Mouse (Mus musculus): Measurements from ENCODE around the gene Arrdc3. TPM values are rescaled to one million over a fixed set of nuclear protein-coding genes. Genes with fewer than 3 reads are reported as not detected.

Arrdc3 gene
- polyA plus RNA-seq, 1 experiment from 2014 or later, result 56.2 TPM

DNA sequence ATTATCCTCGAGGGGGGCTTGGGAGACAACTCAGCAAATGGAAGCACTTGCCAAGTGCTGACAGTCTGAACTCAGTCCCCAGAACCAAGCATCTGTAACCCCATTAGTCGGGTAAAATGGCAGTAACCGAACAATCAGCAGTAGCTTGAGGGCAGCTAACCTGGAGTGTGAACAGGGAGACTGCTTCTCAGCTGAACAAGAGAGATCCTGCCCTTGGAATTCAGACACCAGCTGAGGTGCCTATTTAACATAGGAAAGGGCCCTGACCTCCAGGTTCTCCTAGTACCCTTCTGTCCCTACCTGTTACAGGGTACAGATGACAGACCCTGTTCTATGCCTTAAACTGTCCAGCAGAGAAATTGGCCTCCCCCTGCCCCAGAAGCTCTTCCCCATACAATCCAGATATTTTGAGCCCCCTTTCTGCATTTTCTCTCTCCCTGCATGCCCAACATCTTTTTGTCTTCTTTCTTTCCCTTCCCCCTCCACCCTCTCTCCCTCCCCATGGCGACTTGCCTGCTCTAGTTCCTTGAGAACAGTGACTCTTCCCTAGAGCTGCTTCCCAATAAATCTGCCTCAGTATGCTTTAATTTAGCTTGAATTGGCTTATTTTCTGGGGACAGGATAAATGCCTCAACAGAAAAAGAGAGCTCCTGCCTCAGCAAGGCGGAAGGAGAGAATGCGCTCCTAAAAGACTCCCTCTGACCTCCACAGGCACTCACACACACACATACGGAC is 38.6 kb downstream of the Arrdc3 start:
- Histone ChIP-seq H3K4me2 (ENCODE audit: low read length) (no peak overlapping the region), H3K4me1 (ENCODE audit: control insufficient read depth in 2 of 2, insufficient read depth in 2 of 2, low read length in 2 of 2) (no peaks in the 10 kb centered on the region), H3K36me3 (ENCODE audit: control insufficient read depth, insufficient read depth, low read length) (no peaks in the 10 kb centered on the region), H3K4me3 (ENCODE audit: control insufficient read depth in 1 of 2, insufficient read depth in 1 of 2, low read depth in 1 of 2, low read length in 2 of 2) (no peak overlapping the region), H3K27ac (replicated peaks in 1 of 2; ENCODE audit: control insufficient read depth in 1 of 2, insufficient read depth in 1 of 2, low read depth in 2 of 2, low read length in 2 of 2) (no peak overlapping the region), H3K27me3 (ENCODE audit: control insufficient read depth, insufficient read depth, low read length) (no peaks in the 10 kb centered on the region), H3K9ac (ENCODE audit: low read length) (no peak overlapping the region), H3K9me3 (ENCODE audit: control insufficient read depth, low read length) (no peaks in the 10 kb centered on the region)
- no peak for ATAC-seq (ENCODE audit: insufficient number of reproducible peaks, insufficient read depth, low FRiP score, low read depth)
- 71% methylated on average over 7 of the region's 7 CpGs for WGBS

DNA sequence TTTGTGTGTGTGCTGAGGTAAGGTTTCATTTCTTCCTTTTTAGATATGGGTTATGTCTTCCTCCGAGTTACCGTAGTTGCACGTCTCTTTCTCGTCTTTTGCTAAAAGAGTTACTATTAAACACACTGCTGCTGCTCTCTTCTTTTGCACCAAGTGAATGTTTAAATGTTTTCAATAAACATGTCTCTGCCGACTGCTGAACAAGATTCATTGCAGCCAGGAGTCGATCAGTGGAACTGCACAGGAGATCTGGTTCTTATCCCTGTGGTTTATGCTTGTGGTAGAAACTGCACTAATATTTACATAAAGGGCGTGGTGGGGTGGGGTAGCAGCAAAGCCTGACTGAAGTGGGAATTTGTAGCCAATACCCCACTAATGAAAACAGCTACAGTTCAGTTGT is 45.0 kb downstream of the Arrdc3 start:
- H3K4me1 ChIP-seq (ENCODE audit: control insufficient read depth in 2 of 2, insufficient read depth in 2 of 2, low read length in 2 of 2), result no peaks in the 10 kb centered on the region; a peak in 1 of 4 replicates
- 71% methylated on average over 7 of the region's 7 CpGs for WGBS
- H3K4me3 ChIP-seq (ENCODE audit: control insufficient read depth in 1 of 2, insufficient read depth in 1 of 2, low read depth in 1 of 2, low read length in 2 of 2), result no peak overlapping the region
- no peaks in the 10 kb centered on the region for H3K36me3 ChIP-seq (ENCODE audit: control insufficient read depth, insufficient read depth, low read length)
- H3K9ac ChIP-seq (ENCODE audit: low read length), result no peak overlapping the region
- H3K27ac ChIP-seq (replicated peaks in 1 of 2; ENCODE audit: control insufficient read depth in 1 of 2, insufficient read depth in 1 of 2, low read depth in 2 of 2, low read length in 2 of 2), result no peak overlapping the region
- no peak overlapping the region for H3K4me2 ChIP-seq (ENCODE audit: low read length)
- no peaks in the 10 kb centered on the region for H3K9me3 ChIP-seq (ENCODE audit: control insufficient read depth, low read length)
- no peak for ATAC-seq (ENCODE audit: insufficient number of reproducible peaks, insufficient read depth, low FRiP score, low read depth)
- no peaks in the 10 kb centered on the region for H3K27me3 ChIP-seq (ENCODE audit: control insufficient read depth, insufficient read depth, low read length)

DNA sequence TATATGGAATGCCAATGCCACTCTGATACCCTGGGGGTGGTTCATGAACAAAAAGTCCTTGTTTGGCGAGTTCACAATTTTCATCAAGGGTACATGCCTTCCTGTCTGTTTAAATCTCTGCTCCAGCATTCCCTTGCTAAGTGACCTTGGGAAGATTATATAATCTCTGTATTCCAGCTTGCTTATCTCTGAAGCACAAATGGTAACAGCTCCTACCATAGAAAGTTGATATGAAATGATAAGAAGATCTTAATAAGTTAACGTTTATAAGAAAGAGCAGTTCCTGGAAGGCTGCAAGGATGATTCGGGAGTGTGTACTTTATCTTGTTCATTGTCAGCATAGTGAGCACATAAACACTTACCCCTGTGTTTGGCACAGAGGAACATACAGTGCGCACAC is 46.8 kb downstream of the Arrdc3 start:
- no peaks in the 10 kb centered on the region for H3K36me3 ChIP-seq (ENCODE audit: control insufficient read depth, insufficient read depth, low read length)
- WGBS, result 70% methylated on average over 4 of the region's 4 CpGs
- no peak overlapping the region for H3K27ac ChIP-seq (replicated peaks in 1 of 2; ENCODE audit: control insufficient read depth in 1 of 2, insufficient read depth in 1 of 2, low read depth in 2 of 2, low read length in 2 of 2)
- H3K9ac ChIP-seq (ENCODE audit: low read length), result no peak overlapping the region
- ATAC-seq (ENCODE audit: insufficient number of reproducible peaks, insufficient read depth, low FRiP score, low read depth), result no peak
- H3K4me2 ChIP-seq (ENCODE audit: low read length), result no peak overlapping the region
- H3K4me1 ChIP-seq (ENCODE audit: control insufficient read depth in 2 of 2, insufficient read depth in 2 of 2, low read length in 2 of 2), result no peaks in the 10 kb centered on the region; a peak in 1 of 4 replicates
- H3K4me3 ChIP-seq (ENCODE audit: control insufficient read depth in 1 of 2, insufficient read depth in 1 of 2, low read depth in 1 of 2, low read length in 2 of 2), result no peak overlapping the region
- H3K27me3 ChIP-seq (ENCODE audit: control insufficient read depth, insufficient read depth, low read length), result no peaks in the 10 kb centered on the region
- H3K9me3 ChIP-seq (ENCODE audit: control insufficient read depth, low read length), result no peaks in the 10 kb centered on the region

DNA sequence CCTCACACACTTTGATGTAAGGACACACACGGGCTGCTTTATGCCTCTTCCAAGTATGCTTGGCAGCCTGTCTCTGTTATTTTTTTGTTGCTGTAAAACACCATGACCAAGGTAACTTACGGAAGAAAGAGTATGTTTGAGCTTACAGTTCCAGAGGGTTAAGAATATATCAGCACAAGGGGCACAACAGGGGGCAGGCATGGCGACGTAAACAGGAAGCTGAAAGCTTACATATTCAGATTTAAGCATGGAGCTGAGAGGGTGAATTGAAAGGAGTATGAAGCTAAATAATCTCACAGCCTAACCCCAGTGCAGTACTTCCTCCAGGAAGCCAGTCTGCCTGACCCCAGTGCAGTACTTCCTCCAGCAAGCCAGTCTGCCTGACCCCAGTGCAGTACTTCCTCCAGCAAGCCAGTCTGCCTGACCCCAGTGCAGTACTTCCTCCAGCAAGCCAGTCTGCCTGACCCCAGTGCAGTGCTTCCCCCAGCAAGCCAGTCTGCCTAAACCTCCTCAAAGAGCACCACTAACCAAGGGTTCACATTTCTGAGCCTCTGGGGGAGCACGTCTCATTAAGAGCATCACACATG is 49.7 kb downstream of the Arrdc3 start:
- ATAC-seq (ENCODE audit: insufficient number of reproducible peaks, insufficient read depth, low FRiP score, low read depth), result no peak
- Histone ChIP-seq H3K9me3 (ENCODE audit: control insufficient read depth, low read length) (no peaks in the 10 kb centered on the region), H3K9ac (ENCODE audit: low read length) (no peak overlapping the region), H3K4me3 (ENCODE audit: control insufficient read depth in 1 of 2, insufficient read depth in 1 of 2, low read depth in 1 of 2, low read length in 2 of 2) (no peak overlapping the region), H3K36me3 (ENCODE audit: control insufficient read depth, insufficient read depth, low read length) (no peaks in the 10 kb centered on the region), H3K4me1 (ENCODE audit: control insufficient read depth in 2 of 2, insufficient read depth in 2 of 2, low read length in 2 of 2) (no peaks in the 10 kb centered on the region; a peak in 2 of 4 replicates), H3K27me3 (ENCODE audit: control insufficient read depth, insufficient read depth, low read length) (no peaks in the 10 kb centered on the region), H3K27ac (replicated peaks in 1 of 2; ENCODE audit: control insufficient read depth in 1 of 2, insufficient read depth in 1 of 2, low read depth in 2 of 2, low read length in 2 of 2) (0 out of 4 replicates have a peak overlapping the region, but pooled peaks of 1 of the 2 experiments have one; percentile 4), H3K4me2 (ENCODE audit: low read length) (no peak overlapping the region)
- WGBS, result 73% methylated on average over 5 of the region's 5 CpGs

DNA sequence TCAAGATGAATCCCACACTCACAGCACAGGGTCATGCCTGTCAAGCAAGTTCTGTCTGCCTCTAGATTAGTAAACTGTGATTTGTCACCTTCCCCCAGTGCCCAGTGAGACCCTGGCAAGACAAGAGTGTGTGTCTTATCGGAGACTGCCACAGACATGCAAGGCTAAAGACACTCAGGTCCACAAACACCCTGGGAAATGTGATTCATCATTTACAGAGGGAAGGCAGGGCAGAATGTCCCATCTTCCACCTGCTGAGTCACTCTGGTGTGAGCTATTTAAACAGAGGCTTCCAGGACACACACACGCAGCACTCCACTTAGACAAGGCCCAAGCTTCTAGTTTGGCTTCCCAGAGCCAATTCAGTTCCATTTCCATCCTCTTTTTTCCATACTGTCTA is 53.2 kb downstream of the Arrdc3 start:
- 38% methylated on average over 2 of the region's 2 CpGs for WGBS
- H3K4me2 ChIP-seq (ENCODE audit: low read length), result no peak overlapping the region
- H3K27me3 ChIP-seq (ENCODE audit: control insufficient read depth, insufficient read depth, low read length), result no peaks in the 10 kb centered on the region
- H3K9me3 ChIP-seq (ENCODE audit: control insufficient read depth, low read length), result no peaks in the 10 kb centered on the region
- no peak overlapping the region for H3K9ac ChIP-seq (ENCODE audit: low read length)
- no peak overlapping the region for H3K4me3 ChIP-seq (ENCODE audit: control insufficient read depth in 1 of 2, insufficient read depth in 1 of 2, low read depth in 1 of 2, low read length in 2 of 2)
- H3K36me3 ChIP-seq (ENCODE audit: control insufficient read depth, insufficient read depth, low read length), result no peaks in the 10 kb centered on the region
- H3K4me1 ChIP-seq (ENCODE audit: control insufficient read depth in 2 of 2, insufficient read depth in 2 of 2, low read length in 2 of 2), result peaks cover 0 to 6% of the 10 kb centered on the region in 2 experiments; a peak in 3 of 4 replicates
- no peak; the same call in 1 of the 2 replicates for ATAC-seq (ENCODE audit: insufficient number of reproducible peaks, insufficient read depth, low FRiP score, low read depth)
- no peak overlapping the region for H3K27ac ChIP-seq (replicated peaks in 1 of 2; ENCODE audit: control insufficient read depth in 1 of 2, insufficient read depth in 1 of 2, low read depth in 2 of 2, low read length in 2 of 2)

DNA sequence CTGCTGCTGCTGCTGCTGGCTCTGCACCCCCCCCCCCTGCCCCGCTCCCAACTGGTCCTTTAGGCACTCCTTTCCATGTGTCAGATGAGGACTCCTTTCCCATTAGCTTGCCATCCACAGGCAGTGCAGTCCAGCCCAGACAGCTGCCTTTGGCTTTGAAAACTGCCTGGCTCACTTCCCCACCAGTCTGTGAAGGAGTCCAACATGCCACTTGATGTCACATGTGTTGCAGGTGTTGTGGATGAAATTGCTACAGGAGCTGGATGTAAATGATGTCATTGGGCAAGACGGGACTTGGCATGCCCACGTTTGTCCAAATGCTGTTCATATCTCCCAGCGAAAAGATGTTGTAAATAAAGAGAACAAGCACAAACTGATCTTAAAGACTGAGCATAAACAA is 56.0 kb downstream of the Arrdc3 start:
- no peaks in the 10 kb centered on the region for H3K9me3 ChIP-seq (ENCODE audit: control insufficient read depth, low read length)
- no peak overlapping the region for H3K4me2 ChIP-seq (ENCODE audit: low read length)
- no peak for ATAC-seq (ENCODE audit: insufficient number of reproducible peaks, insufficient read depth, low FRiP score, low read depth)
- H3K4me3 ChIP-seq (ENCODE audit: control insufficient read depth in 1 of 2, insufficient read depth in 1 of 2, low read depth in 1 of 2, low read length in 2 of 2), result no peak overlapping the region
- no peaks in the 10 kb centered on the region for H3K36me3 ChIP-seq (ENCODE audit: control insufficient read depth, insufficient read depth, low read length)
- 75% methylated on average over 4 of the region's 4 CpGs for WGBS
- H3K9ac ChIP-seq (ENCODE audit: low read length), result no peak overlapping the region
- H3K4me1 ChIP-seq (ENCODE audit: control insufficient read depth in 2 of 2, insufficient read depth in 2 of 2, low read length in 2 of 2), result peaks cover 0 to 6% of the 10 kb centered on the region in 2 experiments; a peak in 2 of 4 replicates
- no peaks in the 10 kb centered on the region for H3K27me3 ChIP-seq (ENCODE audit: control insufficient read depth, insufficient read depth, low read length)
- H3K27ac ChIP-seq (replicated peaks in 1 of 2; ENCODE audit: control insufficient read depth in 1 of 2, insufficient read depth in 1 of 2, low read depth in 2 of 2, low read length in 2 of 2), result no peak overlapping the region

DNA sequence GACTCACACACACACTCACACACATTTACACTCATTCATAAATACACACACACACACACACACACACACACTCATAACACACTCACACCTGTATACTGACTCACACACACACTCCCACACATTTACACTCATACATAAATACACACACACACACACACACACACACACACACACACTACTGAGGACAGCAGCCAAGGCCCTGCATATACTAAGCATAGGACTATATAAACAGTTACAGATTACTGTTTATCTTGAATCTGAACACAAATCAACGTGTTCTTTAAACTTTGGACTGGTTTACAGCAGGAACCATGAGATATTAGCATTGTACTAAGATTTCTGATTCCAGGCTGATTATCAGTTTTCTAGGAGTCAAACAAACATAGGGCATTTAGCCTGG is 56.7 kb downstream of the Arrdc3 start:
- H3K36me3 ChIP-seq (ENCODE audit: control insufficient read depth, insufficient read depth, low read length), result no peaks in the 10 kb centered on the region
- H3K9ac ChIP-seq (ENCODE audit: low read length), result no peak overlapping the region
- no peak for ATAC-seq (ENCODE audit: insufficient number of reproducible peaks, insufficient read depth, low FRiP score, low read depth)
- no peaks in the 10 kb centered on the region for H3K9me3 ChIP-seq (ENCODE audit: control insufficient read depth, low read length)
- H3K4me2 ChIP-seq (ENCODE audit: low read length), result no peak overlapping the region
- 33% methylated on average over 1 of the region's 1 CpGs for WGBS
- H3K4me3 ChIP-seq (ENCODE audit: control insufficient read depth in 1 of 2, insufficient read depth in 1 of 2, low read depth in 1 of 2, low read length in 2 of 2), result no peak overlapping the region
- no peak overlapping the region for H3K27ac ChIP-seq (replicated peaks in 1 of 2; ENCODE audit: control insufficient read depth in 1 of 2, insufficient read depth in 1 of 2, low read depth in 2 of 2, low read length in 2 of 2)
- peaks cover 0 to 6% of the 10 kb centered on the region in 2 experiments; a peak in 2 of 4 replicates for H3K4me1 ChIP-seq (ENCODE audit: control insufficient read depth in 2 of 2, insufficient read depth in 2 of 2, low read length in 2 of 2)
- H3K27me3 ChIP-seq (ENCODE audit: control insufficient read depth, insufficient read depth, low read length), result no peaks in the 10 kb centered on the region
